In the genomic region with DNA sequence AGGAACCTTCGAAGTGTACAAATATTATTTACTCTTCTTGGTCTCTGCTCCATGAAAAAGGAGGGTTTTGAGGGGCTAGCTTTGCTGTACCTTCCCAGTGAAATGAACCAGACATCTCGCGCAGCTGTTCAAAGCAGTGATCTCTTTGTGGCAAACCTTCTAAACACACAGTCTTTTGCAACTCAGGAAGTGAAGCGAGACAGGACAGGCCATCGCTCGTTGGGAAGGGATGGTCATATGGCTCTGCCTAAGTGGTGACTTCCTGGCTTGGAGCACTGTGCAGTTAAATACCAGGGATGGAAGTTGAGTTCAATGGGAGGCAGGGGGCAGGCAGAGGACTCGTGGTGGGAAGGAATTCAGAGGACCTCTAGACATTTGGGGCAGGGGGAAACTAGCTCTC, we compare ENCODE assay signal across 22 mouse cellular contexts. TPM values are rescaled to one million over a fixed set of nuclear protein-coding genes. Genes with fewer than 3 reads are reported as not detected.
DNase-seq lines count a peak whose midpoint lies in the region; ATAC-seq lines count a peak whose summit lies in the region.
"Had no signal": no experiment of that assay in that cellular context is flagged by ENCODE, and none has a peak within 500 bp of the region (broad histone marks: within the 10 kb centered on the region; RNA-seq: fewer than 3 reads in every experiment).

No protein-coding gene starts in this region.

- H3K27ac ChIP-seq in intestine, embryonic 15.5 days = peak overlapping the region; percentile 4; the same call in 1 of the 2 replicates
- H3K27ac ChIP-seq: embryonic facial prominence, embryonic 13.5 days; forebrain, embryonic 13.5 days; gastrocnemius, adult 2 months; heart, embryonic 10.5 days; hindbrain, embryonic 12.5 days had no signal

- H3K27me3 ChIP-seq in intestine, embryonic 15.5 days (replicated peaks) = no peaks in the 10 kb centered on the region
- H3K27me3 ChIP-seq: embryonic facial prominence, embryonic 13.5 days; forebrain, embryonic 13.5 days; hindbrain, embryonic 12.5 days had no signal

- H3K9me3 ChIP-seq in intestine, embryonic 15.5 days = no peaks in the 10 kb centered on the region
- H3K9me3 ChIP-seq: embryonic facial prominence, embryonic 13.5 days; forebrain, embryonic 13.5 days; G1E; heart, embryonic 10.5 days; hindbrain, embryonic 12.5 days had no signal

- peak; percentile 33; the same call in 1 of the 2 replicates for ATAC-seq in common myeloid progenitor, adult 5-6 weeks (replicated peaks; ENCODE audit: low read depth, poor library complexity, severe bottlenecking)
- ATAC-seq in intestine, embryonic 15.5 days = no peak; the same call in 1 of the 2 replicates
- peak; percentile 43; the same call in 1 of the 2 replicates for ATAC-seq in megakaryocyte, adult 5-6 weeks (ENCODE audit: poor library complexity, severe bottlenecking)
- ATAC-seq: CD4-positive, CD25-positive, alpha-beta regulatory T cell, adult 4 months; forebrain, embryonic 13.5 days; hindbrain, embryonic 16.5 days had no signal

- 44% methylated on average over 7 of the region's 7 CpGs for WGBS in intestine, embryonic 15.5 days

- DNase-seq in left cerebral cortex, postnatal 10 days (ENCODE audit: extremely low spot score in 1 of 2, low spot score in 2 of 2) = no peak
- DNase-seq in ovary, postnatal 36 days (ENCODE audit: low spot score) = no peak
- no peak for DNase-seq in left cerebral cortex, adult 18-20 months (ENCODE audit: low spot score in 2 of 2)
- DNase-seq: adrenal gland, postnatal 10 days; B cell, adult 2 months; cerebellum, adult 11 months; cerebellum, adult 8-10 months; cerebellum, postnatal 25 days; gastrocnemius, adult 2 months; gastrocnemius, postnatal 25 days; heart, postnatal 10 days; heart, postnatal 4 days had no signal

- H3K9ac ChIP-seq in intestine, embryonic 15.5 days = no peak overlapping the region
- H3K9ac ChIP-seq: embryonic facial prominence, embryonic 13.5 days; forebrain, embryonic 13.5 days; hindbrain, embryonic 12.5 days had no signal

- no peaks in the 10 kb centered on the region; the same call in 1 of the 2 replicates for H3K4me1 ChIP-seq in intestine, embryonic 15.5 days (replicated peaks)
- H3K4me1 ChIP-seq: forebrain, embryonic 13.5 days had no signal

- no peaks in the 10 kb centered on the region for H3K36me3 ChIP-seq in intestine, embryonic 15.5 days
- H3K36me3 ChIP-seq: embryonic facial prominence, embryonic 13.5 days; G1E; heart, embryonic 10.5 days; hindbrain, embryonic 12.5 days had no signal

- no peak overlapping the region for H3K4me3 ChIP-seq in intestine, embryonic 15.5 days (replicated peaks)
- H3K4me3 ChIP-seq: embryonic facial prominence, embryonic 13.5 days; forebrain, embryonic 13.5 days; gastrocnemius, adult 2 months; heart, embryonic 10.5 days; hindbrain, embryonic 12.5 days had no signal

- H3K4me2 ChIP-seq in intestine, embryonic 15.5 days (replicated peaks) = no peak overlapping the region
- H3K4me2 ChIP-seq: embryonic facial prominence, embryonic 13.5 days; forebrain, embryonic 13.5 days; hindbrain, embryonic 12.5 days had no signal

- intact Hi-C loops in left cerebral cortex, postnatal 10 days (cut with DNase I) = no loop called here

RNA-seq across cellular contexts. Expression of a gene that starts 16.7 kb away (rescaled TPM):
- 0.05 TPM in 1 of 2 replicates, not detected in the other for total RNA-seq in common myeloid progenitor, adult 5-6 weeks (2017)
- 135 and 146 TPM in 2 replicates for polyA plus RNA-seq in intestine, embryonic 15.5 days (2015; fragmentation: Nextera tagmentation; extraction: Ambion mirVana)
- total RNA-seq in megakaryocyte, adult 5-6 weeks (2015) = not detected in 2 replicates
- total RNA-seq in megakaryocyte, adult 5-6 weeks (2017) = not detected in 2 replicates
- under 1 TPM; 0.89 to 0.92 TPM for total RNA-seq in left cerebral cortex, postnatal 10 days (2021)
- 1 to 10 TPM in 1 of 2 experiments, under 1 TPM in 1; 0.79 to 1.6 TPM for total RNA-seq in left cerebral cortex, adult 18-20 months (2021)
- total RNA-seq: gastrocnemius, adult 2 months had no signal

RNA-seq across cellular contexts. Expression of a gene that starts 34.5 kb away (rescaled TPM):
- total RNA-seq in common myeloid progenitor, adult 5-6 weeks (2017) = 31.6 and 48.0 TPM in 2 replicates
- polyA plus RNA-seq in intestine, embryonic 15.5 days (2015; fragmentation: Nextera tagmentation; extraction: Ambion mirVana) = 75.4 and 78.7 TPM in 2 replicates
- total RNA-seq in megakaryocyte, adult 5-6 weeks (2015) = 130 and 145 TPM in 2 replicates
- total RNA-seq in megakaryocyte, adult 5-6 weeks (2017) = 53.2 and 61.1 TPM in 2 replicates
- 10 to 100 TPM; 17.8 to 17.9 TPM for total RNA-seq in left cerebral cortex, postnatal 10 days (2021)
- 10 to 100 TPM; 26.1 to 26.4 TPM for total RNA-seq in left cerebral cortex, adult 18-20 months (2021)

RNA-seq across cellular contexts. Expression of a gene that starts 50.9 kb away (rescaled TPM):
- 1.2 and 2.1 TPM in 2 replicates for total RNA-seq in common myeloid progenitor, adult 5-6 weeks (2017)
- polyA plus RNA-seq in intestine, embryonic 15.5 days (2015; fragmentation: Nextera tagmentation; extraction: Ambion mirVana) = 6.4 and 6.7 TPM in 2 replicates
- 54.7 and 60.8 TPM in 2 replicates for total RNA-seq in megakaryocyte, adult 5-6 weeks (2015)
- 46.2 and 48.1 TPM in 2 replicates for total RNA-seq in megakaryocyte, adult 5-6 weeks (2017)
- 1 to 10 TPM; 1.9 to 2.7 TPM for total RNA-seq in left cerebral cortex, postnatal 10 days (2021)
- total RNA-seq in left cerebral cortex, adult 18-20 months (2021) = 1 to 10 TPM; 3.8 to 5.5 TPM
- polyA plus RNA-seq: G1E had no signal

Comparison
In these comparisons a context has a peak if more than half of its experiments do, and no peak if none do; other contexts are left out.
1. RNA of a gene that starts 50.9 kb away (total RNA-seq): 46.2 to 60.8 TPM in megakaryocyte, adult 5-6 weeks; 3.8 to 5.5 TPM in left cerebral cortex, adult 18-20 months, 1.9 to 2.7 TPM in left cerebral cortex, postnatal 10 days and 1.2 to 2.1 TPM in common myeloid progenitor, adult 5-6 weeks; every median in the first group is over 4 times any median in the second.